Mouse (Mus musculus): ENCODE data around the gene Arpc4.

The Arpc4 gene

GRCm38 (mm10) chr6:113404649-113405448 is 26.9 kb downstream of the Arpc4 start:
- DNase-seq (ENCODE audit: low spot score in 2 of 2) = no peak

- DNase-seq (ENCODE audit: low spot score in 2 of 2) = peak; percentile 61 to 67
Observed at GRCm38 (mm10) chr6:113405483-113405882, 27.6 kb downstream of the Arpc4 start.

GRCm38 (mm10) chr6:113406683-113407082 is 28.8 kb downstream of the Arpc4 start:
- DNase-seq (ENCODE audit: low spot score in 2 of 2) = no peak

GRCm38 (mm10) chr6:113410001-113410400 is 32.1 kb downstream of the Arpc4 start:
- no peak for DNase-seq (ENCODE audit: low spot score in 2 of 2)

- no peak for DNase-seq (ENCODE audit: low spot score in 2 of 2)
Observed at GRCm38 (mm10) chr6:113416416-113416815, 38.5 kb downstream of the Arpc4 start.

- no peak for DNase-seq (ENCODE audit: low spot score in 2 of 2)
Observed at GRCm38 (mm10) chr6:113418441-113419198, 40.7 kb downstream of the Arpc4 start.

- peak; percentile 97 to 100 for DNase-seq (ENCODE audit: low spot score in 2 of 2)
Observed at GRCm38 (mm10) chr6:113419199-113419587, 41.3 kb downstream of the Arpc4 start, which contains the start of gene Rpusd3. Gene Rpusd3, minus strand, starts transcription at chr6:113419340.

- DNase-seq (ENCODE audit: low spot score in 2 of 2) = no peak
Observed at GRCm38 (mm10) chr6:113423000-113423399, 45.1 kb downstream of the Arpc4 start.

GRCm38 (mm10) chr6:113424187-113424586 is 46.3 kb downstream of the Arpc4 start:
- DNase-seq (ENCODE audit: low spot score in 2 of 2) = no peak

GRCm38 (mm10) chr6:113426696-113427095 is 48.8 kb downstream of the Arpc4 start:
- DNase-seq (ENCODE audit: low spot score in 2 of 2) = no peak

- DNase-seq (ENCODE audit: low spot score in 2 of 2) = no peak
Observed at GRCm38 (mm10) chr6:113427397-113427796, 49.5 kb downstream of the Arpc4 start.

GRCm38 (mm10) chr6:113428006-113428405 is 50.1 kb downstream of the Arpc4 start:
- DNase-seq (ENCODE audit: low spot score in 2 of 2) = no peak

- DNase-seq (ENCODE audit: low spot score in 2 of 2) = no peak
Observed at GRCm38 (mm10) chr6:113429965-113430364, 52.0 kb downstream of the Arpc4 start.

- no peak for DNase-seq (ENCODE audit: low spot score in 2 of 2)
Observed at GRCm38 (mm10) chr6:113430846-113431245, 52.9 kb downstream of the Arpc4 start.

- no peak for DNase-seq (ENCODE audit: low spot score in 2 of 2)
Observed at GRCm38 (mm10) chr6:113431801-113432200, 53.9 kb downstream of the Arpc4 start.

- no peak for DNase-seq (ENCODE audit: low spot score in 2 of 2)
Observed at GRCm38 (mm10) chr6:113433661-113434060, 55.7 kb downstream of the Arpc4 start.

GRCm38 (mm10) chr6:113434691-113435090 is 56.8 kb downstream of the Arpc4 start:
- DNase-seq (ENCODE audit: low spot score in 2 of 2) = no peak

GRCm38 (mm10) chr6:113435664-113436205 is 57.8 kb downstream of the Arpc4 start, which contains the start of gene Cidec:
Gene Cidec, minus strand, starts transcription at chr6:113435760.
- no peak for DNase-seq (ENCODE audit: low spot score in 2 of 2)

- DNase-seq (ENCODE audit: low spot score in 2 of 2) = no peak
Observed at GRCm38 (mm10) chr6:113437135-113437534, 59.2 kb downstream of the Arpc4 start.

- DNase-seq (ENCODE audit: low spot score in 2 of 2) = no peak
Observed at GRCm38 (mm10) chr6:113438721-113439430, 61.0 kb downstream of the Arpc4 start.

All from right cerebral cortex, adult 2 months (tissue).